Mouse (Mus musculus) MEL-GATA-1-ER (cell line): Measurements from ENCODE around the gene Bid.

Experiments used
- DNase-seq: peaks from one replicate; pipeline ENCODE4 v3.0.0-alpha.2; 2012; ENCODE audit warnings: low read depth; ENCODE audit errors: extremely low read depth

Gene Bid

DNA sequence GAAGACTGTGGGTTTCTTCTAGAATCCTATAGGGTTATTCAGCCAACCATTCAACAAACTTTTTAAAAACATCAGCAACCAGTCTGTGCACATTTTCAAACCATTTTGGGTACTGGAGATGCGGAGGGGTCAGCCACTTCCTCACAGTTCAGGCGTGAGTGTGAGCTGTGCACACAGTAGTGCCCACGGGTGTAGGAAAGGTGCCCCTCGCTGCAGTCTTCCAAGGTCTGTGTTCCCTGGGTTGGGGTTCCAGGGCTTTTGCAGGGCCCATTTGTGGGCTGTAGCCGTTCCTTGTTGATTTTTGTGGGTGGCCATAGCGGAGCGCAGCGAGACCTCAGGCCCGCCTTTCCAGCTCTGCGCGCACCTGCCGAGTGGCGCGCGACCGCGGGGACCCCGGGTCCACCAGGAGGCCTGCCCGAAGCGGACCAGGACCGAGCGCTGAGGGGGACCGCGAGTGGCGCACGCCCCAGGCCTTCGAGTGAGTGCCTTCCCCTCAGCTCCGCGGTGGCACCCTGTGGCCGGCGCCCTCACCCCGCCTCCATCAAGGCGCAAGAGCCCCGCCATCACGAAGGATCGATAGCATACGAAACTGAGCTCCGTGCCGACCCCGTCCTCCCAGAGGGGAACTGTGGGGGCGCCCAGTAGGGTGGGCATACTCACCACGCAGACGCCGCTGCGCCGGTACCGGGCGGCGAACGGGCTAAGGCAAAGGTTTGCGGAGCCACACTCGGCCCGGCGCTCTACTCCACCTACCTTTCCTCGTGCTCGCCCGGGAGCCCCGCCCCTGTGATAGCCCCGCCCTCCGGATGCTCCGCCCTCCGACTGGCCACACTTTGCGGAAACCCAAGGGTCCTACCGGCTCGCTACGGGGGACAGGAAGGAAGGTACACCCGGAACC, at the start of gene Bid:
TSS of gene Bid (minus strand) at position 780 of the 898 bp plus-strand sequence.
- DNase-seq: peak; percentile 67

DNA sequence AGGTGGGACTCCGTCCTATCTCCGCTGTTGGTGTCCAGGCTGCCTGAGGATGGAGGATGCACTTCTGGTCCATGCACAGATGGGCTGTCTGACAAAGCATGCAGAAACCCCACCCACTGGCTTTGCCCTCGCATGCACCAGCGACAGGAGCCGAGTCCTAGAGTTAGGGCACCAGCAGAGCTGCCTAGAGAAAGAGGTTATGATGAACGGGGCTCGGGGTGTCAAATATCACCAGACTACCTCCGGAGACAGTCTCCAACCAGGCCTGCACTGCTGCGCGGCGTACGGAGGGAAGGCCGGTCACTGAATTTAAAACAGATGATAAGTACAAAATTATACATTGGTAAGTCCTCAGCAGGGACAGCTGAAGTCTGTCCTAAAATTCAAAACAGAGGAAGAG, 49.2 kb upstream of the Bid start:
- no peak for DNase-seq

DNA sequence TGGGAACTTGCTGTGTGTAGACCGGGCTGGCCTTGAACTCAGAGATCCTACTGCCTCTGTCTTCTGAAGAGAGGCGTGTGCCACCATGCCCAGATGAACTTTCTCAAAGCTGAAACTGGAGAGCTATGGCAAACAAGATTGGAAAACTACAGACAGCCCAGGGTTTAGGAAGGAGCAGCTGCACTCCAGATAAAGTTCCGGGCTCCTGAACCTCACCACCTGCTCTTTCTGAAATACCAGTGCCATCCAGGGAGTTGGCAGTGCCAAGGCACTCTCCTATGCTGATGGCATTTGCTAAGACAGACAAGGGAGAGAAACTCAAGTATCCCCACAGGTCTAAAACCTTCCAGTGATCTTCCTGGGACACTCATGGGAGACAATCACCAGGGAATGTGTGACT, 47.5 kb upstream of the Bid start:
- no peak for DNase-seq

DNA sequence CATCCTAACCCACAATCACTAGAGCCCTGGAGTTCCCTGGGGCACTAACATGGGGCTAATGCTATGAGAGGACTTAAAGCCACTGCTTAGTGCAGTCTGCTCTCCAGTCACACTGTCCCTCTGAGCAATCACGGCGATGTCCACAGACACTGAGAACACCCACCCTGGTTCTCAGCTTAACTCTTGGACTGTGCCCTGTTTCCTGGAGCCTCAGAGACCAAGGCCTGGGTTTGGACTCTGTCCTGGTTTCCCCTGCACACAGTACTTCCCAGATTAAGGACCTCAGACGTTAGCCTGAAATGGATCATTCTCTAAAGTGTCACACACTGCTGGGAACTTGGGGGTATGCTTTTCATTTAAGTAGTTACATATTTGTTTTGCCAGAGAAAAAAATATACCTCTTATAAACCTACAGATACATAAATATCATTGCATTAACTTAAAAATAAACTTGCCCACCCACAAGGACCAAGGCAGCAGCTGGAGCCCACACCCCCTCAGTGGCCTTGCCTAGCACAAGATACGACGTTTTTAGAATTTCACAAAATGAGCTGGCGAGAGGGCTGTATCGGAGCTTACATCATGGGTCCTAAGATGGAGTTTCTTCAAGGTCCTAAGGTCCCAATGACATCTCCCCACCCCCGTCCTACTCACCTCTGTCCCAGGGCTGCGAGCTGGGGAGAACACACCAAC, 43.8 kb upstream of the Bid start:
- DNase-seq: no peak

DNA sequence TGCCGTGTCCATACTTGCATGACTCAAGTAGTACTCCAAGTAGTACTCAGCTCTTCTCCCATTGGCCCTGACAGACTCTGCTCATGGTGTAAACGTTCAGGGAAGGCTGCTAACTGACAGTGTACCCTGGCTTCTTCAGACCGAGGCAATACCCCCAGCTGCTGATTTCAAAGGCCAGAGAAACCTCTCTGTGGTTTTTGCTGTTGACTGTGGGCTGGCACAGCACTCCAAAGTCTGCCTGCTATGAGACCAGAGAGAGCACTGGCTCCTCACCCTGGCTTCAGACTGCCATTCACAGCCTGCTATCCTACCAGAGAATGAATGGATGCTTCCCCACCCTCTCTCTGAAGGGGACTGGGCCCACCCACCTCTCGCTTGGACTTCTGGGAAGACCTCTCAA, 40.7 kb upstream of the Bid start:
- no peak for DNase-seq

DNA sequence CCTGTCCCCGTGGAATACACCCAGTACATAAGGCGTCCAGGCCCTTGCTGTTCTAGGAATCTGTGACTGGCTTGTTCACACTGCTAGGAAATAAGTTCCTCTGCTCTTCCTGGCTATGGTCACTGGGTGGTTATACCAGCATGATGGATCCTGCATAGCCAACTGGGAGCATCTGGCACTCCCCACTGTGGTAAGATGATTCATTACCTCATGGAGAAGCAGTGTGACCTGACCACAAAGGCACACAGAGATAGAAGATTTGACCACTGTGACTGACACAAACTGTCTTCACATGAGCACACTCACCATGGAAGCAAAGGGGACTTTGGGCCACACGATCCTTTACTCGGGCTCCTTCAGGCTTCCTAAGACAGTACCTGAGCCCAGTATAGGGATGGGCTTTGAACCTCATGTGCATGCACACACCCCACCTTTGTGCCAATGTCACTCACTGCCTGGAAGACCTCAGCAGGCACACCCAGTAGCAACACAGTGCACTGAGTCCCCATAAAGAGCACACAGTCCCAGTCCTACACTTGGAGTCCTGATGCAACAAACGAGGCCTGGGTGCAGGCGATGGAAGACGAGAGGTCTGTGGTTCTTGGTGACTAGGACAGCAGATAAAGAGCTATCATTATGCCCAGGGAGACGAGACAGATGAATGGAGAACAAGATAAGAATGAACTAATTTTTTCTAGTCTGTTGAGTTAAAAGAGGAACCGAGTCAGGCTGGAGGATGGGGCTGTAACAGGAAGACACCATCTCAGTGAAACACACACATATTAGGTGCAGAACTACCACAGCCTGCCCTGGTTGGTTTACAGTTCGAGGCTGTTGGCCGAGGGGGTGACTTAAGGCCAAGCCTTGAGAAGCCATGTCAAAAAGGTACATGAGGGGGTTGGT, 39.9 kb upstream of the Bid start:
- DNase-seq: peak; percentile 98

DNA sequence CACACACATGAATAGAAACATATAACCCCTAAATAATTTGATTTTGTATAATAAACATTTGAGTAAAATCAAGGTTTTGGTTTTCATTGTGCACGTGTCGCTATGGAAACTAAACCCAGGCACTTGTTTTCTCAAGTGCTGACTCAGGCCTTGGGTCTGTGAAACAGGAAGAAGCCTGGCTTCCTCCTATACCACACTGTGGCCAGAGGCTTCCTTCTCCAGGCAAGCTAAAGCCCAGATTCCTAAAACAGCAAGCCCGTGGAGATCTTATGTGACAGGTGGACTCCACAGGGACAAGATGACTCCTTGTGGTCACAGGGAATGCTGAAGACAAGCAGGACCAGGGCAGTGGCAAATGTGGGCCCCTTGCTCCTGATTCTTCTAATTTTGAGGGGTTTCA, 38.6 kb upstream of the Bid start:
- peak; percentile 62 for DNase-seq

DNA sequence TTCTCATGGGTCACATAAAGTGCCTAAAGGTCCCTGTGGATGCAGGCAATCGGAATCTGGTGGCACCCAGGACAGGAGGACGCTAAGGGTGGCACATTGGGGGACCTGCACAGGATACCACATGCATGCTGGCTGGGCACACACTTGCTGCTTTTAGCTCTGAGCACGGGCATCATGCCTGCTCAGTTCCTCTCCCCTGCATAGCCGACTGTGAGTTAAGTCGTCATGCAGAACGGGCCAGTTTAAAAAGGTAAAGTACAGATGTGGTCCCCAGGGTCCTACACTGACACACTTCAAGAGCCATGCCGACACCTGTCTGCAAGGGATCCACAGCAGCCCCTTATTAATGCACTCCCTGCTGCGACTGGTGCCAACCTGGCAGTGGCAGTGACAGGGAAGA, 37.6 kb upstream of the Bid start:
- DNase-seq: no peak

DNA sequence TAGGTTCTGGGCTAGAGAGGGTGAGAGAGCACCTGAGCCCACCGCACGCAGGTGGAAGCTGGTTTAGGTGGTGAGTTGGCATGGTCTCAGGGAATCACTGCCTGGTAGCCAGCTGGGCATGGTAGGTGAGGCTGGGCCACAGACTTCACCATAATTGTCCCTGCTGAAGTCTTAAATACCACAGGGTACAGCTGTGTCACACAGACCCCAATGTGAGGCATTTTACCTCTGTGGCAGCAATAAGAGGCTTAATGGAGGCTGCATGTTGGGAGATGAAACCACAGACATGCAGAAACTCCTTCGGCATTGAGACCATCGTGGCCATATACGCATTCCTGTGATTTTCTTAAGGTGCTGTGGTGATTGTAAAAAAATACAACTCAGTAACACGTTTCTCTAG, 35.8 kb upstream of the Bid start:
- DNase-seq: no peak

DNA sequence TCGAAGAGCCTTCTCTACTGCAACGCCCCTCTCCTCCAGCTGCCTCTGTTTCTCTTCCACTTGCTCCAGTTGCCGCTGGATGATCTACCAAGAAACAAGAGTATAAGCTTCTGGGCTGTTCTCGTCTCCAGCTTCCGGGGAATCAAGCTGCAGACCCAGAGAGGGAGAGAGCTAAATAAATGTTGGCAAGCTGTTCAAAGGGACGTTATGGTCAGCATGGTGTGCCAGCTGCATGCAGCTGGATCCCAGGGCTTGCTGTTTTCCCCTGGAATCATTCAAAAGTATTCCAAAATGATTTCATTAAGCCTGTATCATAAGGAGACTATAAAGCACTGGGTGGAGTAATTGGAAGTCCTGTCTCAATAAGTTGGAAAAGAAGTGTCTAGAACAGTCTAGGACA, 34.7 kb upstream of the Bid start:
- no peak for DNase-seq

DNA sequence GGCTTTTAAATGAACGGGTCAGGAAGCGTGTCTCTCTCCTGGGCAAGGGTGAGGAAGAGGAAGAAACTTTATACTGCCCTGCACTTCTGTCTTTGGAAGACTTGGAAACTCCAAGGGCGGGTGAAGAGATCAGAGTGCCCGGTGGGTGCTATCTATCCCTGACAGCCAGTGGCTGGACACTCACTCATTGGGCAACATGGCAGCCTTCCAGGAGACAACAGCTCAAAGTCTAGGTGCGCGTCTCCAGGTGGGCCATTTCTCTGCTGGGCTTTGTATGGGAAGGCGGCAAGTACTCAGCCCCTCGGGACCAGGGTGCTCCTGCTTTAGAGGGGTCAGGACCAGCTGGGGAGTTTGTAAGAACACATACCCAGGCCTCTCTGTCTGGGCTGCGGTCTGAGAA, 28.9 kb upstream of the Bid start:
- DNase-seq: no peak

DNA sequence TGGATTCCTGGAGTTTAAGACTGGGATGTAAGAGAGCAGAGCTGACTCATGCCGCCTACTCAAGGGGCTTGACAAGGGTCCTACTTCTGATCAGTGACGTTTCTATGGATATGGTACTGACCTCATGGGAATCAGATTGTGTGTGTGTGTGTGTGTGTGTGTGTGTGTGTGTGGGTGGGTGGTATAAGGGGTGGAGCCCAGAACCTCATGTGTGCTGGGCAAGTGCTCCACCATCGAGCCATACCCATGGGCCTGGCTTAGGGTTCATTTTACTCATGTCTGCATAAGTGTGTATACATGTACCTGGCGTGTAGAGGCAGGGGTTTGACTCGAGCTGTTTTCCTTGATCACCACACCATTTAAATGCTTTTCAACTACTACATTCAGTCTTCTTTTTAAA, 27.3 kb upstream of the Bid start:
- no peak for DNase-seq

DNA sequence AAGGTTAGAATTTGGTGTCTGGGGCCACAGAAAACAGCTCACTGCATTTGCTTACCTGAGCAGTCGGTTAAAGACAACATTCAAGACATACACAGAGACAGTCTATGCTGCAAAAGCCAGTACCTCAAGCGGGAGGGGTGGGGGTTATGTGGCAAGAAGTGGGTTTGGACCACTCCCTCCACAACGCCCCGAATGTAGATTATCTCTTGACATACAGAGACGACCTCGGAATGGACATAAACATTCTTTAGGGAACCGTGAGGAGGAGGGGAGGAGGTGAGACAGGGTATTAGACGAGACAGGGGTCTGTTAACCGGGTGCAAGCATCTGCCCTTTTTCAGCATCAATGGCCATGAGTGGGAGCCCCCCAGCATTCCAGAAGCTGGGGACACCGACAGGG, 26.9 kb upstream of the Bid start:
- no peak for DNase-seq

DNA sequence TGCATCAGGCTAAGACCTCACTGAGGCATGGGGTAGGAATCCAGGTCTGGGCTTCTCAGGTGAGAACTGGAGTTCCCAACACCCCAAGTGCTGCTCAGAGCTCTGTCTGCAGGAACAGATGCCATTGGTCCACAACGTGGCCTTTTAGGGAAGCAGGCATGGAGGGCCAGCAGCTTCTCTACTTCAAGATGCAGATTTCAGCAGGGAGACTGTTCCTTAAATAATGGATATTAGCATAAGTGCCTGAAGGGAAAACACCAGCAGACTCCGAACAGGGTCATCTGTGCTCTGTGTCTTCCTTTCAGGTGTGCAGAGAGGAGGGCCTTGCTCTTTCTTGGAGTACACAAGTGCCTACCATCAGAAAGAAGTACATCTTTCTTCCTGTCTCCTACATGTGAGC, 26.4 kb upstream of the Bid start:
- no peak for DNase-seq

DNA sequence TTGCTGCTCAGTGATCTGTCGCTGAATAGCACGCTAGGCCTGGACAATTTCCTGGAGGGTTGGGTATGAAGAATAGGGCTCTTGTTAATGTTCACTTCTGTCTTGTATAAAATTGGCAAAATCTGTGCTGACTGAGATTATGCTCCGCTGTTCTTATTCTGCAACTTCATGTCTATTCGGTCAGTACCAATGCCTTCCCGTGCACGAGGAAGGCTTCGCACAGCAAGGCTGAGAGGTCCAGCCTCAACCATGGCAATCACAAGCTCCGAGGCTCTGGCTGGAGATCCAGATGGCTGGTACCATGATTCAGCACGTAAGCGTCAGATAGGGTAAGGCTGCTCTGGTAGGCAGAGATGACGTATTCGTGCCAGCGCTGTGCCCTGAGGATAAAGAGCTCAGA, 24.9 kb upstream of the Bid start:
- no peak for DNase-seq

DNA sequence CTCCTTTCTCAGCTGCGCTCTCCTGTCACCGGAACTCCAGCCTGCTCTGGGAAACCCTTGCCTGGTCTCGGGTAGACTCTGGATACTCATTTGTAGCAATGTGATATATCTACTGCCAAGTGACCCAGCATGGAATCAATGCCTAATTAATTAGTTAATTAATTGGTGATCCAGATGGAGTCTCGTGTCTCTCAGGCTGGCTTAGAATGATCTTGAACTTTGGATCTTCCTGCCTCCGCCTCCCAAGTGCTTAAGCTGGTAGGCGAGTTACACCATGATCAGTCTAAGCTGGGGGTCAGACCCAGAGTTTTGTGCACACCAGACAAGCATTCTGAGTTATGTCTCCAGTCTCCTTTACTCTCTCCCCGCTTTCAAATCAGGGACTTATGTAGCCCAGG, 24.4 kb upstream of the Bid start:
- DNase-seq: no peak

DNA sequence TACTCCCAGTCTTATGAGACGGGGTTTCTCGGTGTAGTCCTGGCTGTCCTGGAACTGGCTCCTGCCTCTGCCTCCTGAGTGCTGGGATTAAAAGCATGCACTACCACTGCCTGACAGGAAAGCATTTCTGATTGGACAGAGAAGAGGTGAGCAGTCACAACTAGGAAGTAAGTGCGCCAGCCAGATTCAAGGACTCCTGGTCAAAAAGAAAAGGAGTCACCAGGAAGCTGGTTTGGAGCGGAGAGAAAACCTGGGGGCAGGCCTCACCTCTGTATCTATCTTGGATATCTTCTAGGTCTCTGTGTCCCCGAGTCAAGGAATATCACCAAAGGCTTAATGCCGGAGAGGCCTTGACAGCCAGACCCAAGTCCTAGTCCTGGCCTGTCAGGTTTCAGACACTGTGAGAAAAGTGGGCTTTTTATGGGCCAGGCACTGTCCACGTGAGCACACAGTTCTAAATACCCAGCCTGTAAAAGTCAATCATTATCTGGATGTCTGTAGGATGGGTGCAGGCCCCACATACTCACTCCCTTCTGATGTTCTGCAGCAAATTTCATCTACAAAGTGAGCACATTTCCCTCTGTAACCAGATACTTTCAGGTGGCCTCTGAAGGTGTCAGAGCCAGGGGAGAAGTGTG, 23.9 kb upstream of the Bid start:
- DNase-seq: no peak

DNA sequence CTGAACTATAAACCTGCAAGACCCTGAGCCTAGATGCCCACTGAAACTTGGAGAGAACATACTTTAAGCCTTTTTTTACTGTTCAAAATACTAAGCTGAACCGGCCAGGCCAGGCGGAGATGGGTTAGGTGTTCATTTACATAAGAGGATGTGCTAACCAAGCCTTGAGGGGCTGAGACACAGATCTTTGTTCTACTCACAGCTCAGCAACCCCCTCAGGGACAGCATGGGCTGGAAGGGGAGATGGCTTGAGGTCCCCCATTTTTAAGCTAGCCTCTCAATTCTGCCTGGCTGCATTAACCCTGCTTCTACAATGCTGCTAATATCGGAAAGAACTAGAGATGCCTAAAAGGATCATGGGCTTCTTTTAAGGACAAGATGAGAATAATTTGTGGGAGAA, 23.1 kb upstream of the Bid start:
- no peak for DNase-seq

DNA sequence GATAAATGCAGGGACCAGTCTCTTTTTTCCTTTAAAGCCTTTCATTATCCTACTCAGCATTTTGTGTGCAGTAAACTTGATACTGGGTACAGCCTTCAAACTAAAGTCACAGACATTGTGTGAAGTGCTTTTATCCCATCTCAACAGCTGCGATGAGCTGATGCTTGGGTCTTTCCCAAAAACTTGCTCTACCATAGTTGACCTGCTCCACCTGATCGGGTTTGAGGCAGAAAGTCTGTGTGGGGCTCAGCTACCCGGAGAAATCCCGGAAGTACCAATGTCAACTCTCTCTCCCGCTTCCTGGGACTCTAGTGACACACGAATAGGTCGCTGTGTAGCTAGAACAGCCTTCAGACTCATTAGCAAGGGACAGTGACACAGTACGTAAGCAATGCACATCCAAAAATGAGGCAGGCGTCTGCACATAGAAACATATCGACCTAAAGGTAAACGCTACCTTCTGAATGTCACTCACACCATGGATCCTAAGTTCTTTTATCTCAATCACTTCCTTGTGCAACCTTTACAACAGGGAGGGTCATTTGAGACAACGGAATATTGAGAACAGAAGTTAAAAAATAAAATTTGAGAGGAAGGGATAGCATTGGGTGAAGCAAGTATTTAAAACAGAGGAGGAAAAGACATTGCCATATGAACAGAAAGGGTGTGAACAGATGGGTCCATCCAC, 22.3 kb upstream of the Bid start:
- no peak for DNase-seq

DNA sequence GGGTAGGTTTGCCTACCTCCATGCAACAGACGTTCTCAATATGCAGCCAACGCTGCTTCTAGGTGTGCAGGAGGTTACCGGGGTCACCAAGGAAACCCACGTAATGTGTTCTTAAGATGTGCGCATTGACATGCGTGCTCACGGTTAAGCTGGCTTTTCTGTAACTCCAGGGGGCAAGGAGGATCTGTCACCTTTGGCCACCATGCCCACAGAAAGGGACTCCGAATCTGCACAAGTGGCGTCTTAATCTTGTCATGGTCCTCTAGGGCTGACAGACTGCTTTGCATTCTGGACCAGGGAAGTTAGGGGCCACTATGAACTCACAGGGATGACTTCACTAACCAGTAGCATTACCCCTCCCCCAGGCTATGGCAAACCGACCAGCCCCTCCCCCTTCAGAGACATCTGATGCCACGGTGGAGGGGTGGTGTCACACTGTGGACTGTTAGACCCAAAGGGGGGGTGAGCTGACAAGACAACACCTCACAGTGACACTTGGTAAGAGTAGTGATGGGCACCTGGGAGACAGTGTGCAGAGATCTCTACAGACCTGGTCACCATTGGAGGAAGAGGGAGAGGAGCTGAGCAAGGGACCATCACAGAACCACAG, 21.5 kb upstream of the Bid start:
- DNase-seq: no peak
